Mouse (Mus musculus): ENCODE measurements around the gene Armt1. TPM values are rescaled to one million over a fixed set of nuclear protein-coding genes. Genes with fewer than 3 reads are reported as not detected.

The Armt1 gene
- polyA plus RNA-seq, 1 experiment from 2014 or later = 9.0 TPM

- Histone ChIP-seq H3K4me3 (ENCODE audit: low read depth, low read length) (no peak overlapping the region), H3K9ac (replicated peaks; ENCODE audit: low read depth) (no peak overlapping the region), H3K27me3 (replicated peaks; ENCODE audit: insufficient read depth, low read length) (no peaks in the 10 kb centered on the region), H3K36me3 (ENCODE audit: insufficient read depth, low read length) (no peaks in the 10 kb centered on the region), H3K4me2 (replicated peaks; ENCODE audit: low read depth, low read length) (no peak overlapping the region), H3K4me1 (ENCODE audit: insufficient read depth, low read depth, low read length) (no peaks in the 10 kb centered on the region), H3K9me3 (ENCODE audit: low read length) (no peaks in the 10 kb centered on the region), H3K27ac (ENCODE audit: low read length) (no peak overlapping the region)
- DNase-seq (ENCODE audit: low spot score) (no peak), ATAC-seq (no peak)
- 12% methylated on average over 4 of the region's 4 CpGs for WGBS
- TF ChIP-seq CTCF (IDR thresholded peaks at IDR 0.05) = no peak
- TF ChIP-seq EP300 (IDR thresholded peaks at IDR 0.05) = no peak
Observed at GRCm38 (mm10) chr10:4492909-4493308, 60.6 kb downstream of the Armt1 start.

- DNase-seq (ENCODE audit: low spot score) (no peak), ATAC-seq (no peak)
- H3K27me3 ChIP-seq (replicated peaks; ENCODE audit: insufficient read depth, low read length) = no peaks in the 10 kb centered on the region
- H3K4me1 ChIP-seq (ENCODE audit: insufficient read depth, low read depth, low read length) = no peaks in the 10 kb centered on the region
- TF ChIP-seq CTCF (IDR thresholded peaks at IDR 0.05) = no peak
- TF ChIP-seq EP300 (IDR thresholded peaks at IDR 0.05) = no peak
- H3K4me3 ChIP-seq (ENCODE audit: low read depth, low read length) = no peak overlapping the region
- no peaks in the 10 kb centered on the region for H3K9me3 ChIP-seq (ENCODE audit: low read length)
- H3K4me2 ChIP-seq (replicated peaks; ENCODE audit: low read depth, low read length) = no peak overlapping the region
- no peaks in the 10 kb centered on the region for H3K36me3 ChIP-seq (ENCODE audit: insufficient read depth, low read length)
- 70% methylated on average over 8 of the region's 8 CpGs for WGBS
- H3K9ac ChIP-seq (replicated peaks; ENCODE audit: low read depth) = no peak overlapping the region
- H3K27ac ChIP-seq (ENCODE audit: low read length) = no peak overlapping the region
Observed at GRCm38 (mm10) chr10:4503251-4503650, 71.0 kb downstream of the Armt1 start.

Other genes with a start within 250 kb of the Armt1 start
- gene Akap12, start 166.1 kb upstream of the Armt1 start, polyA plus RNA-seq (2015; fragmentation: Nextera tagmentation; extraction: Ambion mirVana) = 49.7 and 59.9 TPM in 2 replicates
- gene Zbtb2, start 44.4 kb upstream of the Armt1 start, polyA plus RNA-seq (2015; fragmentation: Nextera tagmentation; extraction: Ambion mirVana) = 9.2 and 9.4 TPM in 2 replicates
- 16.5 and 17.9 TPM in 2 replicates for gene Rmnd1, start 79 bp upstream of the Armt1 start, polyA plus RNA-seq (2015; fragmentation: Nextera tagmentation; extraction: Ambion mirVana)
- gene Ccdc170, start 50.0 kb downstream of the Armt1 start, polyA plus RNA-seq (2015; fragmentation: Nextera tagmentation; extraction: Ambion mirVana) = 2.1 and 2.6 TPM in 2 replicates
- gene Esr1, start 179.1 kb downstream of the Armt1 start, polyA plus RNA-seq (2015; fragmentation: Nextera tagmentation; extraction: Ambion mirVana) = 0.24 and 0.26 TPM in 2 replicates